Mouse (Mus musculus): ENCODE data around the gene Hmmr.
"Not testable (repeated sequence)": the region's sequence is repeated elsewhere in the genome, so short reads cannot be mapped to it uniquely, and the experiment has no call there.

Gene Hmmr

DNA sequence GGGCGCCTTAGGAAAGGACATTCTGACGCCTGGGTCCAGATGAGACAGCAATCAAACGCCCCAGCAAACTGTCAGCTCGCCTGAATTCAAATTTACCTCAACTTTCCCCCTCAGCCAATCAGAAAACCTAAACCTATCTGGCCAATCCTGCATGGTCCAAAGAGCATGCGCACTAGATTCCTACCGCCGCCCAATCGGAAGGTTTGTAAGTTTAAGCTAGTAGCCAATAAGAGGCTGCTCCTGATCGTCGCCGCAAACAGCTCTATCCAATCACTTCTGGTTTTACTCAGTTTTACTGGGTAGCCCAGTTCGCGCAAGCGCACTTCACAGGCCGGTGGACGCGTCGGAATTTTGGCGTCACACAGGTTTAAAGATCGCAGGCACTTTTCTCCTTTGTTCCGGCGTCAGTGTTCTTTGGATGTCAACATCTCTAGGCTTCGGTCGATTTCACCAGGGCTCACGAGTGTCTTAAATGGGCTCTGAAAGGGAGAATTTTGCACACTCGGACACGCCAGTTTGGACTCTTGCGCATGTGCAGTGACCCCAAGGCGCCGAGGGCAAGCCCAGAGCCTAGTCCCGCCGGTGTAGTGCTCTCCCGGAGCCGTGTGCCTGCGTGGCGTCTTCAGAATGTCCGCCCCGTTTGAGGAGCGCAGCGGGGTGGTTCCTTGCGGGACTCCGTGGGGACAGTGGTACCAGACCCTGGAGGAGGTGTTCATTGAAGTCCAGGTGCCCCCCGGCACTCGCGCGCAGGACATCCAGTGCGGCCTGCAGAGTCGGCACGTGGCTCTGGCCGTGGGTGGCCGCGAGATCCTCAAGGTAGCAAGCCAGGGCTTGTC, at the start of gene Hmmr, which contains the start of gene Nudcd2:
Gene Hmmr (minus strand): TSS at position 84 of the 836 bp plus-strand sequence.
Gene Nudcd2 (plus strand): TSS at position 329 of the 836 bp plus-strand sequence.
- DNase-seq, result peak; percentile 95 to 96

DNA sequence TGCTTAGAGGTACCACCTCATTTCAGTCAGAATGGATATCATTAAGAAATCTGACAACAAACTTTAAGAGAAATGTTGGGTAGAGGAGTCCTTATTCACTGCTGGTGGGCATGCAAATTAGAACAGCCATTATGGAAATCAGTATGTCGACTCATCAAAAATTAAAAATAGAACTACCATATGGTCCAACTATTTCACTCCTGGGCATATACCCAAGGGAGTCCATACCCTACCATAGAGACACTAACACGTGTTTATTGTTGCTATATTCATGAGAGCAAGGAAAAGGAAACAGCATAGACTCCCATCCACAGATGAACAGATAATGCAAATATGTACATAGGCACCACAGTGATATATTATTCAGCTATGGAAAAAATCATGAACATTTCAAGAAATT, 48.6 kb upstream of the Hmmr start:
- no peak for DNase-seq

DNA sequence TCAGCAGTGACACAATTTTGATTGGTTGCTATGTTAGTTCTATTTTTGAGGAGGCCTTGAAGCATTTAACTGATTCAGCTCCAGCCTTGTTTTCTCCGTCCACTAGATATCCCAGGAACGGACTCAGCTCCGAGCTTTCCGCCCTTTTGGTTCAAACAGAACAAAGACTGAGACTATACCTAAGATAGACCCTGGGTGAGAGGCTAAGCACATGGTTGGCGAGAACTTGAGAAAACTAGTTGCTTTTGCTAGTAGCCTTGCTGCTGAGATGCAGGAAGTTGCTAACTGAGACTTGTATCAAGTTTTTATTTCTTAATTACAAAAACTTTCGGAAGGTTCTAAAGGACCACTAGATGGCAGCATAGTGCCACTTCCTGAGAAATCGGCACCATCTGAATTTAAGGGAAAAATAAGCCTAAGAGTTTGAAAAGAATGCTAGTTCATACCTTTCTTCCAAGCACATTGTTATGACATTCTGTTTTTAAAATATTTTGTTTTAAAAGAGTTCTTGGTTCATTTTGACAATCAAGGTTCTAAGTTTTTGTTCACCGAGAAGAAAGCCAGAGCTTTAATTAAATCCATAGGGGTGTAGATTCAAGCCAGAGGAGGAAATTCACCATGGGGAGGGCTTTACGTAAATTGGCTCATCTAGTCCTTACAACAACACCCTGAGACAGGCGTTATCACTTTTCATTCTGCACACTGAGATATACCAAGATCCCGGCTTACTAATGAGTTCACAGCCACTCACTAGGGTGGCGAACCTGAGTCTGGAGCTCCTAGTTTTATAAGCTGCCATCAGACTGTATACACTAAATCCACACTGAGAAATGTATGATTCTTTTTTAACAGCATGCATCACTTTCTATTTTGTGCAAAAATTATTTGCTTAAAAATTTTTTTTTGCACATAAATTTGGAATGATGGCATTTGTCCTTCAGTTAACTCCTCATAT, 42.4 kb upstream of the Hmmr start:
- no peak for DNase-seq

DNA sequence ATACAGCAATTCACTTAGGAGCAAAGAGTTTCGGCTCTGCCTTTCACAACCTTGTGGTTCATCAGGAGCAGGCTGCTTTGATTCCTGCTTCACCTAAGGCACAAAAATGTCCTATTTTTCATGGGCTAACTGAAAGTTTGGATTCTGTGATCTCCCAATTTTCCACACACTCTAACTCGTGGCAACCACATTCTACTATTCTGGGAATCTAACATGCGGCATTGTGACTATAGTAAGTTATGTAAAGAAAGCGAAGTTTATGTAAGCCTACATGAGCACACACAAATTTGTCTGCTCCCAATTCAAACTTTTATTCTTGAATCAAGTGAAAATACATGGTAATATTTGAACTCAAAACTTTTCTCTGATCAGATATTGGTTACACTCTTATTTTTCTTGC, 31.5 kb upstream of the Hmmr start:
- no peak for DNase-seq

DNA sequence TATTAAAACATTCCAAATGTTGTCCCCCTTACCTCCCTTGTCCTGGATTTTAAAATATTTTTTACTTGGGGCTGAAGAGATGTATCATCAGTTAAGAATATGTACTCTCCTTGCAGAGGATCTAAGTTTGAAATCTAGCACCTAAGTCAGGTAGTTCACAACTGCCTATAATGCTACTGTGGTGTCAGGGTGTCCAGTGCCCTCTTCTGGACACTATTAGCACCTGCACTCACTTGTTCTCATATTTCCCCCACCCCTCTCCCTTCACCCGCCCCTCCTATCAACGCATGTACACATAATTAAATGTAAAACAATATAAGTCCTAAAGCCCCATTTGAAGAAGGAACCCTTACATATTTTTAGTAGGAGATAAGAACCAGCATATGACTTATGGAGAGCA, 30.2 kb upstream of the Hmmr start:
- DNase-seq, result peak in 1 of 2 experiments; percentile 11

DNA sequence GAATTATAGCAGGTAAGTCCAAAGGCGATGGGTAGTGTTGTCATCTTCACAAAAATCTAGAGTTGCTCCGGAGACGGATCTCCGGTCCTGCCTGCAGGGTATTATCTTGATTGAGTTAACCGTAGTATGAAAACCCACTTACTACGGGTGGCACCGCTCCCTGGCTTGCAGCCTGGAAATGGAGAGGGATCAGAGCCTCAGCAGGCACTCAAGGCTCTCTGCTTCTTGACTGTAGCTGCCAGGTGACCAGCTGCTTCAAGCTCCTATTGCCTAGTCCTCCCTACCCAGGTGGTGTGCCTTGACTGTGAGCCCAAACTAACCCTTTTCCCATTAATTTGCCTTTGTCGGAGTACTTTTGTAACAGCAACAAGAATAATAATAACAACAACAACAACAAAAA, 26.7 kb upstream of the Hmmr start:
- peak in 1 of 2 experiments; percentile 16 for DNase-seq

DNA sequence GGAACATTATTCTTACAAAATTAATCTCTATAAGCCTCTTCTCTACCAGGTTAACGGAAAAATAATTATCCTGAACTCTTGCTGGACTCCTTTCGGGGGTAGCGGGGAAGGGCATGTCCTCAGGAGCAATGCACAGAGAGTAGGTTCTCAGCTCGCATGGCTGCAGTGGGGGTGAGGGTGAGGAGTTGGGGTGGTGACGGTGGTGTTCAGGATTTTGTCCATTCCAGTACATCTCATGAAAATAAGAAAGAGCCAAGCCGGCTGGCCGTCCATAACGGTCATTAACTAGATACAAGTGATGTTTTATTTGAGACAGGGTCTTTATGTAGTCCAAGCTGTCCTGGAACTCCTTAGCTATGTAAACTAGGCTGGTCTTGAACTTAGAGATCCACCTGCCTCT, 22.7 kb upstream of the Hmmr start:
- DNase-seq, result no peak

DNA sequence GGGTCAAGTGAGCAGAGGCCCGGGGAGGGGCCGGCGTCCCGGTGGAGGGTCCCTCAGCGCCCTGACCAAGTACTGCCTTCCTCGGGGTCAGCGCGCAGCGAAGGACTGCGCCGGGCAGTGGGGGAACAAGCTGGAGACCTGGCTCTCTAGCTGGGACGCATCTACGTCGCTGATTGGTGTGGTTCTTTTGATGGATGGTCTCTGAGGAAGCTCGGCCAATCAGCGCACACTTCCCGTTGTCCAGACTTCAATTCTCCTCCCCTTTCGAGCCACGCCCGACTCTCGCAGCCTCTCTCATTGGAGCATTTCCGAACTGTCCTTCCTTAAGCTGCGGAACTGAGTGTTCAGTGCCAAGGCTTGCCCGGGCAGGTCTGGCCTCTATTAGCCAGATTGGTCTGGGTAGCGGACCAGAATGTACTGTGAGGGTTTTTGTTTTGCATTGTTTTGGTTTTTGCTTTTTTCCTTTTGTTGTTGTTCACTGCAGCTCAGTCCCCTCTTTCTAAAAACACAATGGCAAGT, 21.9 kb upstream of the Hmmr start, which contains the start of gene Ccng1:
Gene Ccng1 (minus strand): TSS at position 203 of the 519 bp plus-strand sequence.
- DNase-seq, result peak; percentile 97

DNA sequence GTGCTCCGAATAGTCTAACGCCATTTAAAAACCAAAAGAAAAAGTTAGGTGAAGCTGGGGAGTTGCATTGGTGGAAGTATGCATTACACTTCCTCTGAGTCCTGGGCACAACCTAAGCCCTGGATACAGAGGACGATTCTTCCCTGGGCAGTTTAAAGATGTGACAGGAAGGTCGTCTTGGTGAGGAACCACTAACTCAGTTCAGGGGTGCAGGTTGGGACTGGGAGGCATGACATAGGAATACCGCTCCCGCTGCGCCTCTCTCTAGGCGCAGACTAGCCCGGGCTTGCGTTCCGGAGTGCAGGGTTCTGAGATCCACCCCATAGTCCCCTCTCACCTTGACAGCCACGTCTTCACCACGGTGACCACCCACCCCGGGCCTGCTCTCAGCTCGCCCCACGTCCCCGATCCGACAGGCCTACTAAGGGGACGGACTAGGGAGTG, 21.5 kb upstream of the Hmmr start:
- DNase-seq, result no peak

DNA sequence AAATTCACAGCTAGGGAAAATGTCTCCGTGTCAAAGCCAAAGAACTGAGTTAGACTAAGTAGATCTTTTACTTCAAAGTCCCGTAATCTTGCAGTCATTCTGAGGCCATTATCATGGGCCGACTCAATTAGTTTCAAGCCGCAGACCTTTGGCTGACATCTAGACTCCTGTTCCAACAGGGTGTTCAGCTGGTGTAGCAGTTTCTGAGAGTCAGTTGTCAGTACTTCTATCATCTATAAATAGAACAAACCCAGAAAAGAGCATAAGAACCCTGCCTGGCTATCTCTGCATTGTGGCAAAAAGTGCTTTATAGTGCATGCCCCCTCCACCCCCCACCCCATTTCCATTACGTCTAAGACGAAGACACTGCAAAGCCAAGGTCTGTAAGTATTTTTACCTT, 20.6 kb upstream of the Hmmr start:
- no peak for DNase-seq

DNA sequence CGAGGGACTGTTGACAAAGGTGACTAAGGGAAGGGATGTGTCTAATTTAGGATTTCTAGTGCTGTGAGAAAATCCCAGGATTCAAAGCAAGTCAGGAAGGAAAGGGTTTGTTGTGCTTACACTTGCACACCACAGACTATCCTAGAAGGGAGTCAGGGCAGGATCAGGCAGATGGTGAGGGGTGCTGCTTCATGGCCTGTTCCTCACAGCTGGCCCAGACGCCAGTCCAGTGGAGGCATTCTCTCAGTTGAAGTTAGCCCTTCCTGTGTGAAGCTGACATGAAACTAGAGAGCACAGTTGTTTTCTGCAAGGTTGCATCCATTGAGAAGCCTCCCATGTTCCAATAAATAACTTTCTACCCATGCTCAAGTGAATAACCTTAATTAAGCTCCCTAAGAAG, 14.5 kb upstream of the Hmmr start:
- DNase-seq, result no peak

DNA sequence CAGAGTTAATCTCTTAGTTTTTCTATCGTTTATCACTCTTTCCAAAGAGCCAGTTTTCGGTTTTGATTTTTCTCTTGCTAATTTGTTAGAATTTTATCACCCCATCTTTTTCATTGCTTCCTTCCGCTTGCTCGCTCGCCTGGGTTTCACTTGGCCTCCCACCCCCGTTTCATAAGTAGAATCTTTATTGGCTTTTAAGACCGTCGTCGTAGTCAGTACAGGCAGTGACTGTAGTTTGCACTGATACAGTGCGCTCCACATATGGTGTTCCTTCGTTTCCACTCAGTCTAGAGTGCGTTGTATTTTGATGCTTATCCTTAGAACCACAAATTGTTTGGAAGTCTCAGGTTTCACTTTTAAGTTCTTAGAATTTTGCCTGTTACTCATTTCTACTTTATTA, 13.1 kb upstream of the Hmmr start:
- DNase-seq, result no peak

DNA sequence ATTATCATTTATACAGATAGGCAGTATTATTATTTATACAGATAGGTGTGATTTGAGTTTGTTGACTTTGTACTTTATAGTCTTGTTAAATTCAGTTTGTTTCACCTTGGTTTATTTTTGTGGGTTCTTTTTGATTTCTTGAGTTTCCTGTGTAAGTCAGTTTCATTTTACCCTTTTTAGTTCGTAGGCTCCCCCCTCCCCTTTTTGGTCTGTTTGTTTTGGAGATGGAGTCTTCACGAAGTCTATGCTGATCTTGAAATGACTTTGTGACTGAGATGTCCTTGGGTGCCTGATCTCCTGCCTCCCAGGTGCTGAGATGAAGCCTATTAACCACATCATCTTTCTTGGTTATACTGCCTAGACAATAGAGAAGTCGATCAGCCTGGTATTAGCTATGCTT, 11.1 kb upstream of the Hmmr start:
- no peak for DNase-seq

DNA sequence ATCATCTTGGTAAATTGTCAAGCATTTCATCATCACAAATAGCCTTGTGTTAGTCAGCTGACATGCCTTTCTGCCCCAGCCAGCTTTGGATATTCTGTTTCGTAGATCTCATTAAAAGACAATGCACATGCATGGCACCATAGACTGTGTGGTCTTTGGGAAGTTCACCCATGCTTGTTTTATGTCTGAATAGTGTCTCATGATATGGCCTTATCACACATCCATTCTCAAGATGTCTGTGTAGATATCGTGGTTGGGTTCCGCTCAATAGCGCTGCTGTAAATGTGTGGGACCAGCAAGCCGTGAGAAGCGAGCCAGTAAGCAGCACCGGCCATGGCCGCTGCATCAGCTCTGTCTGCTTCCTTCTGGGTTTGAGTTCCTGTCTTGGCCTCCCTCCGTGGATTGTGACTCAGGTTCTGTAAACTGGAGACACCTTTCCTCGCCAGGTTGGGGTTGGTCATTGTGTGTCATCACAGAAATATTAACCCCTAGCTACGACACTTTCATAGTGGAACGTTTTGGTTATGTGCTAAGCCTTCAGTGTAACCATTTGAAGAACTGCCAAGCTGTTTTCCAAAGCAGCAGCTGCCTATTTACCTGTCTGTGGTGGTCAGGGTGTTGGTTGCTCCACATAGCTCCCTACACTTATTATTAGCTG, 8.5 kb upstream of the Hmmr start:
- DNase-seq, result no peak

DNA sequence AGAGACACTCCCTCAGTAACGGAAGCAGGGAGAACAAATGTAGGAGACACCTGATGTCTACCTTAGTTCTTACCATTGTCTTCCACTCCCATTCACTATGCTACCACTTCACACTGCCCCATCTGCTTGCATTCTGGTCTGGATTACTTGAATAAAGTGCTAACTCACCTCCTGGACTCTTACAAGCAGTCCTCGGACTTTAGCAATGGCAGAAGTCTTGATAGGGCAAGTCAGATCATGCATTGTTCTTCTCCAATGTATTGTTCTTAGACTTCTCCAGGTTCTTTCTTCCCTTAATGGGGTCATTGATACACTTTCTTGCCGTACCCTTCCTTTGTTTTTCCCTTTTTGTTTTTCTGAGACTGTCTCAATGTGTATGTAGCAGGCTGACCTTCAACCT, 4.1 kb upstream of the Hmmr start:
- DNase-seq, result no peak

DNA sequence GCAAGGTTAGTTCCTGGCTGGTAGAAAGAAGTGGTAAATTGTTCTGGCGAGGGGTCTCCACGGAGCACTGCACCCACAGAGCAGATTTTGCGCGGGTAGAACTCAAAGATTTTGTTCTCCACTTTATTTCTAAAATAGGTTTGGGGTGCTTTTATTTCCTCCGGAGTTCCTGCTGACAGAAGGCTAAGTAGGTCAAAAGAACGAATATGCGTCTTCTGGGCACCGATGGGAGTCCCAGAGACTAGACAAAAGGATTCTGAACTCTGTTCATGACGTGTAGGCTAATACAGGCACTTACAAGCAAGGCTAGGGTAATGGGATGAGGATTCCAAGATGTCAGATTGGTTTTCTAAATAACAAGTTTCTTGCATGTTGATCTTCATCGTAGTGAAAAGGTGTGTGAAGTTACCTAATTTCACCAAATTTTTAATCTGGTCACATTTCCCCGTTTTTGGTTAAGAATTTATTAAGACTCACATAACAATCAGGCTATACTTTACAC, 1.1 kb upstream of the Hmmr start:
- no peak for DNase-seq

DNA sequence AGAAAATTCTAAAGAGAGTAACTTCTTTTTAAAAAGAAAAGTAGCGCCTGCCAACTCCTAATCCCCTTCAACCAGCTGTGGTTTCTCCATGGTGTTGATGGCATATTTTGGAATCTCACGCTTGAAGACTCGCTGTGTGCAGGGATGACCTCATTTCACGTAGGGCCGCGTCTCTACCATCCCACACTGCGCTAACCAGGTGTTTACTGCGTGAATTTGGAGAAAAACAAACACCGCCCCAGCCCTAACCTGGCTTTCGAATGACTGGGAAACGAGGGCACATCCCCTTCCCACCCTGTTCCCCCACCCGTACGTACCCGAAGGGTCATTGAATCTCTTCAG, 254 bp downstream of the Hmmr start:
- DNase-seq, result no peak

DNA sequence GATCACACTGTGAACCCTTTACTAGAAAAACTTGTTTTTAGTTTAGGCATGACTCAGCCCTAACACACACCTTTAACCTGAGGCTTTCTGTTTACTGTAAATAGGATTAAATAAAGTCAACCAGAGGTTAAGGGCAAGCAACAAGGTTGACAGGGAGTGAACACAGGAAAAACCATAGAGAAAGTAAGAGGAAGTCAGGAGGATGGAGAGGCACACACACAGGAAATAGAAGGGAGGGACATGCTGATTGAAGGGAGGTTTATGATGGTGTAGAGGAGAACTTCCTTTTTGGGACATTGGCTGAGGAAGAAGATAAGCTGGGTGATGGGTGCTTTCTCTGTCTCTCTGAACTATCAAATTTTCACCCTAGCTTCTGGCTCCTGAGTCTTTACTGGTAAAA, 14.9 kb downstream of the Hmmr start:
- DNase-seq, result no peak

DNA sequence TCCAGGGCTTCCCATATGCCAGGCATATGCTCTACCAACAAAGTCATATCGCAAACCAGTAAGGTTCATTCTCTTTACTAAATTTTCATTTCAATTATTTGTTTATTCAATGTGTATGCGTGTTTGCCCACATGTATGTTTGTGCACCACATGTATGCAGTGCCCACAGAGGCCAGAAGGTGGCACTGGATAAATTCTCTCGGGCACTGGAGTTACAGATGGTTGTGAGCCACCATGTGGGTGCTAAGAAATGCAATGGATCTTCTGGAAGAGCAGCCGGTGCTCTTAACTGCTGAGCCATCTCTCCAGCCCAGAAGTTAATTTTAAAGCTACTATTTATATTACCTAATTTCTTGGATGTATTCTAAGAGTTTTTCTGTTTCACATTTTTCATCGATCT, 17.7 kb downstream of the Hmmr start:
- DNase-seq, result no peak

DNA sequence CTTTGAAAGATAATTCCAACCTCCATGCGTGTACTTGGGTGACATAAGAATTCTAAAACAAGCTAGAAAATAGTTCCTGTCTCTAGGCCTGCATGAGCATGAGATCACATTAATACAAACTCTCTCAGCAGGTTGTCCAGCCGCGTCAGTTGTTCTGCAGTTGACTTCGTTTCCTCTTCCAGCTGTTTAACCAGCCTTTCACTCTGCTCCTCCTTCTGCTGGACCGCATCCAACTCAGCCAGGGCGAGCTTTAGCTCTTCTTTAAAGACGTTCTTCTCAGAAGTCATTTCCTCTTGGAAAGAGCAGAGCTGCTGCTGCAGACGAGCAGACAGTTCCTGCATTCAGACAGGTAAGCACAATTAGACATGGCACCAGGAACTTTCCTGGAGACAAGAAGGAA, 19.4 kb downstream of the Hmmr start:
- DNase-seq, result no peak

DNA sequence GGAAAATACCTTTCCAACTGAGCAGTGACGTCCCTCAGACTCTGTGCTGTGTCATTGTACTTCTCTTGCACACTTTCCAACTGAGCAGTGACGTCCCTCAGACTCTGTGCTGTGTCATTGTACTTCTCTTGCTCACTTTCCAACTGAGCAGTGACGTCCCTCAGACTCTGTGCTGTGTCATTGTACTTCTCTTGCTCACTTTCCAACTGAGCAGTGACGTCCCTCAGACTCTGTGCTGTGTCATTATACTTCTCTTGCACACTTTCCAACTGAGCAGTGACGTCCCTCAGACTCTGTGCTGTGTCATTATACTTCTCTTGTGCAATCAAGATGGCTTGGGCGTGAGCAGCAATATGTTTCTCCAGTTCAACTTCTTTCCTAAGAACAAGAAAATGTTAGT, 23.3 kb downstream of the Hmmr start:
- DNase-seq, result not testable (repeated sequence)

DNA sequence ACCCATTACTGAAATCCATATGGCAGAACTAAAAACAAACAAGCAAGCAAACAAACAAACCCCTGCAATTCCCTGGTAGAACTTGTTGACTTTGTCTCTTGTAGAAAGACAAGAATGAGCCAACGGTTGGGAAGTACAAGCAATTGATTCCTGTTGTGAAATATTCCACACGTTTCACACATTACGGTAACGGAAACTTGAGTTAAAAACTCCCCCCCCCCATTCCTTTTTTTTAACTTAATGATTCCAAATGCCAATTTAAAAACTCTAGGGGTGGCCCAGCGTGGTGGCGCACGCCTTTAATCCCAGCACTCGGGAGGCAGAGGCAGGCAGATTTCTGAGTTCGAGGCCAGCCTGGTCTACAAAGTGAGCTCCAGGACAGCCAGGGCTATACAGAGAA, 38.1 kb downstream of the Hmmr start, which contains the start of gene Mat2b:
Gene Mat2b (minus strand): TSS at position 101 of the 400 bp plus-strand sequence.
- DNase-seq, result no peak
